Mouse (Mus musculus): ENCODE measurements around the gene Lalba. TPM values are rescaled to one million over a fixed set of nuclear protein-coding genes. Genes with fewer than 3 reads are reported as not detected.
A peak's percentile ranks its signal among the peaks of the same experiment; 100 is the strongest.
"Not testable (repeated sequence)": the region's sequence is repeated elsewhere in the genome, so short reads cannot be mapped to it uniquely, and the experiment has no call there.

Gene Lalba
- polyA plus RNA-seq (2012; ENCODE audit: insufficient read depth, insufficient read length, missing spikeins): not detected in 2 replicates

DNA sequence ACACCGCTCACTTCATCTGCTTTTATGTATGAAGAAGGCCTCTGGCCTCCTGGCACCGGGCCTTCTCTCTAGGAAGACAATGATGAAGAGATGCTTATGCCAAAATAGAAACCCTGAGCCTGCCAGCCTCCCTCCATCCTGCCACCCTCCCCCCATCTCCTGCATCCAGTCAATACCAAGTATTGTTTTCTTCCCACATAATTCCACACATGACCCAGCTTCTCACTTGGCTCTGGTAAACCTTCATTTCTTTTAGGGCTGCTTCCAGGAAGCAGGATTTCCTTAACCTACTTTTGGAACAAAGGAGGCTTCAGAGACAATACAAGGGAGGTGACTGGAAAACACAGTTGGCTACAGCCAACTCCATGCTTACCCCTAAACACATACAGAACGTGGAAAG, at the start of gene Lalba:
Gene Lalba (minus strand): TSS at position 21 of the 400 bp plus-strand sequence.
- Histone ChIP-seq H3K27ac (replicated peaks; ENCODE audit: low read depth, low read length) (peak within 1 kb of the TSS; percentile 98), H3K4me3 (ENCODE audit: insufficient read depth, low read depth, low read length) (no peak within 1 kb of the TSS)

DNA sequence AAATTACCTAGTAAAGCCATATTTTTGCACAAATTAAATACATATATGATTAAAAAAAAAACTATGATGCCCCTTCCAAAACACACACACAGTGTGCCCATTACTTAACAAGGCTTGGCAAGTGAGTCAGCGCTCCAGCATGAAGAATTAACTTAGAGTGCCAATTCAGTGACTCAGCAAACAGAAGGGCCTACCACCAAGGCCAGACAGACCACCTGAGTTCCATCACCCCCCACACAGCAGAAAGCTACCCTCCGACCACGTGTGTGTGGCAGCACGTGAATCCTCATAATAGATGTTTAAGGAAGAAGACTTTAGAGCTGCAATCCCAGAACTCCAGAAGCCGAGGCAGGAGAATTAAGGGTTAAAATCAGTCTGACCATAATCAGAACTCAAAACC, 49.8 kb upstream of the Lalba start:
- Histone ChIP-seq H3K4me3 (ENCODE audit: insufficient read depth, low read depth, low read length) (peak overlapping the region; percentile 95), H3K4me1 (ENCODE audit: control insufficient read depth, insufficient read depth, insufficient read length, low read length) (peaks cover 2% of the 10 kb centered on the region; the same call in 1 of the 2 replicates), H3K27ac (replicated peaks; ENCODE audit: low read depth, low read length) (peak overlapping the region; percentile 71)

More for the DNA sequence above, at the start of gene Lalba:
- peaks cover 10% of the 10 kb centered on the region; the same call in 1 of the 2 replicates for H3K4me1 ChIP-seq (ENCODE audit: control insufficient read depth, insufficient read depth, insufficient read length, low read length)

DNA sequence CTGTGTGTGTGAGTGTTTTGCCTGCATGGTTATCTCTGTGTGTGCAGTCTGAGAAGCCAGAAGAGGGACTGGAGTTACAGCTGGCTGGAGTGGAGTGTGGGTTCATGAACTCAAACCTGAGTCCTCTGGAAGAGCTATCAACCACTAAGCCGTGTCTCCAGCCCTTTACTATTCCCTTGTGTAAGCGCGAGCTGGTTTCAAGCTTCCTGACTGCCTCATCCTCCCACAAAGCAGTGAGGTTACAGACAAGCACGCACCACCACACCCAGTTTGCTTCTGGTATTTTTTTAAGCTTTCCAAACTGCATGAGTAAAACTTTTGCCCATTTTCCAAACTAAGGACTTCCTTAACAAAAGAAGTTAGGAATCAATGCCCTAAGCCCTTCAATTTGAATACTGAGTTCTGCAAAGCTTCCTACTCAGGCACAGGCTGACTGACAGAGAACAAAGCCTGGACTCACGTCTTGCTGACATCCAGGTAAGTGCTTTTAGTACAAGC, 45.6 kb upstream of the Lalba start:
- Histone ChIP-seq H3K4me3 (ENCODE audit: insufficient read depth, low read depth, low read length) (no peak overlapping the region), H3K27ac (replicated peaks; ENCODE audit: low read depth, low read length) (no peak overlapping the region), H3K4me1 (ENCODE audit: control insufficient read depth, insufficient read depth, insufficient read length, low read length) (peaks cover 2% of the 10 kb centered on the region; the same call in 1 of the 2 replicates)

DNA sequence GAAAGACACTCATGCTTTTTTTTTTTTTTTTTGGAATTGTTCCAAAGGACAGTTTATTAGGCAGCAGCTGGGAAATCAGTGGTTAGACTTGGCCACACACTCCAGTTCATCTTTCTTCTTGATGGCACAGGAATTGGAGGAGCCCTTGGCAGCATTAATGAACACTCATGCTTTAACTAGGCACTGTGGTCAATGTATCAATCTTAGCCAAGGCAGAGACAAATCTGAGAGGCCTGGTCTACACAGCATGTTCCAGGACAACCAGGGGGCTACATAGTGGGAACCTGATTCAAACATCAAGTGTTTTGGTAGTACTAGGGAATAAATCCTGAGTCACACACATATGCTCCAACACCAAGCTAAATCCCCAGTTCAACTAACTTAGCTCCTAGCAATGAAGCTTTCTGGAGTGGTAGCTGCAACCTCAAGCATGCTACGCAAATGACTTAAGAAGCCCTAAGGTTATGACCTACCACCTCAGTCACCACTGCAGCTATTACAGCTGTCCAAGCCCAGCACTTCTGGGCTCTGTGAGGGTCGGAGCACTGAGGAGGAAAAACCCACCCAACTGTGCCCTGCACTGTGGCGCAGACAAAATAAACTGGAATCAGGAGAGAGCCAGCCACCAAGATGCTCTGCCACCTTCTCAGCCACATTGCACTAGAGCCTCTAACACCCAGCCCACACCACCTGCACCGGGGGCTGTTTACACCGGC, 44.7 kb upstream of the Lalba start:
- Histone ChIP-seq H3K4me1 (ENCODE audit: control insufficient read depth, insufficient read depth, insufficient read length, low read length) (peaks cover under 1% of the 10 kb centered on the region; the same call in 1 of the 2 replicates), H3K27ac (replicated peaks; ENCODE audit: low read depth, low read length) (no peak overlapping the region), H3K4me3 (ENCODE audit: insufficient read depth, low read depth, low read length) (no peak overlapping the region)

- no peaks in the 10 kb centered on the region; the same call in 1 of the 2 replicates for H3K4me1 ChIP-seq (ENCODE audit: control insufficient read depth, insufficient read depth, insufficient read length, low read length)
- no peak overlapping the region for H3K27ac ChIP-seq (replicated peaks; ENCODE audit: low read depth, low read length)
- no peak overlapping the region for H3K4me3 ChIP-seq (ENCODE audit: insufficient read depth, low read depth, low read length)
Measured at GRCm38 (mm10) chr15:98526057-98526456, 43.5 kb upstream of the Lalba start.

DNA sequence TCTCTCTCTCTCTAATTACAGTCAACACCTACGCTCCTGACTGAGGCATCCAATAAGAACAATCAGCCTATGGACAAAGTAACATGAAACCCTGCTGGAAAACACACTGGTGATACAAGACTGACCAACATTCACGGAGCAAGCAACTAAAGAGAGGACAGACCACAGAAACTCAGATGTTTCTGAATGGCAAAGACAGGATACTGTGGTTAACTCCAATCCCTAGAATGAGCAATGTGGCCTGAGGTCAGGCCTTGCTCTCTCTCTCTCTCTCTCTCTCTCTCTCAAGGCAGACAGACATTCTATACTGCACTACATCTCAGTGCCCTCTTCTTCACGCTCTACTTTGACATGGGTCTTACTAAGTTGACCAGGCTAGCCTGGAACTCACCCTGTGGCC, 38.7 kb upstream of the Lalba start:
- Histone ChIP-seq H3K27ac (replicated peaks; ENCODE audit: low read depth, low read length) (no peak overlapping the region), H3K4me1 (ENCODE audit: control insufficient read depth, insufficient read depth, insufficient read length, low read length) (no peaks in the 10 kb centered on the region), H3K4me3 (ENCODE audit: insufficient read depth, low read depth, low read length) (no peak overlapping the region)

- Histone ChIP-seq H3K4me1 (ENCODE audit: control insufficient read depth, insufficient read depth, insufficient read length, low read length) (peaks cover 3% of the 10 kb centered on the region), H3K27ac (replicated peaks; ENCODE audit: low read depth, low read length) (no peak overlapping the region), H3K4me3 (ENCODE audit: insufficient read depth, low read depth, low read length) (no peak overlapping the region)
Measured at GRCm38 (mm10) chr15:98517380-98518355, 35.1 kb upstream of the Lalba start.

- not testable (repeated sequence) for H3K4me1 ChIP-seq (ENCODE audit: control insufficient read depth, insufficient read depth, insufficient read length, low read length); H3K27ac ChIP-seq (replicated peaks; ENCODE audit: low read depth, low read length); H3K4me3 ChIP-seq (ENCODE audit: insufficient read depth, low read depth, low read length)
Measured at GRCm38 (mm10) chr15:98514845-98515244, 32.3 kb upstream of the Lalba start.

GRCm38 (mm10) chr15:98514146-98514545, 31.6 kb upstream of the Lalba start:
- Histone ChIP-seq H3K27ac (replicated peaks; ENCODE audit: low read depth, low read length) (no peak overlapping the region), H3K4me1 (ENCODE audit: control insufficient read depth, insufficient read depth, insufficient read length, low read length) (peaks cover 6% of the 10 kb centered on the region), H3K4me3 (ENCODE audit: insufficient read depth, low read depth, low read length) (no peak overlapping the region)

DNA sequence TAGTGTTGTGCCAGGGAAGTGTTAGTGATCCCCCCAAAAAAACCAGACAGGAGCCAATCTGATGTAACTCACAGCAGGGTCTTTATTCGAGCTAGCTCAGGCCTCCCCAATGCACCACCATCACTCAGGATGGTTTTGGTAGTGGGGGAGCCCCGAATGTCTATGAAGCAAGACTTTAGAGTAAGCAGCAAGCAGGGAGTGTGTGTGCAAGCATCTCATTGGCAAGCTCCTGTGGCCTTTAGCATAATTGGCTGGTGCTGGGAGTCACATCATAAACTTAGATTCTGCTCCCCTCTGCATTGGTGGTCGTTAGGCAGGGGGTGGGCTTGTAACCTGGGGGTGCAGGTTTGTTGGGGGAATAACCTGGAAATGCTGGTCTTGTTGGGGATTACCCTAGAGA, 31.2 kb upstream of the Lalba start:
- H3K4me3 ChIP-seq (ENCODE audit: insufficient read depth, low read depth, low read length); H3K4me1 ChIP-seq (ENCODE audit: control insufficient read depth, insufficient read depth, insufficient read length, low read length); H3K27ac ChIP-seq (replicated peaks; ENCODE audit: low read depth, low read length): not testable (repeated sequence)

- Histone ChIP-seq H3K4me3 (ENCODE audit: insufficient read depth, low read depth, low read length) (no peak overlapping the region), H3K27ac (replicated peaks; ENCODE audit: low read depth, low read length) (peak overlapping the region; percentile 54), H3K4me1 (ENCODE audit: control insufficient read depth, insufficient read depth, insufficient read length, low read length) (peaks cover 6% of the 10 kb centered on the region)
Measured at GRCm38 (mm10) chr15:98512799-98513321, 30.3 kb upstream of the Lalba start.

- no peak overlapping the region for H3K4me3 ChIP-seq (ENCODE audit: insufficient read depth, low read depth, low read length)
- peak overlapping the region; percentile 31 for H3K27ac ChIP-seq (replicated peaks; ENCODE audit: low read depth, low read length)
Measured at GRCm38 (mm10) chr15:98512232-98512631, 29.7 kb upstream of the Lalba start.

GRCm38 (mm10) chr15:98511386-98511928, 28.9 kb upstream of the Lalba start:
- Histone ChIP-seq H3K4me1 (ENCODE audit: control insufficient read depth, insufficient read depth, insufficient read length, low read length) (peaks cover 6% of the 10 kb centered on the region), H3K27ac (replicated peaks; ENCODE audit: low read depth, low read length) (peak overlapping the region; percentile 33), H3K4me3 (ENCODE audit: insufficient read depth, low read depth, low read length) (no peak overlapping the region)

More at GRCm38 (mm10) chr15:98512232-98512631, 29.7 kb upstream of the Lalba start:
- H3K4me1 ChIP-seq (ENCODE audit: control insufficient read depth, insufficient read depth, insufficient read length, low read length): peaks cover 6% of the 10 kb centered on the region

- Histone ChIP-seq H3K4me1 (ENCODE audit: control insufficient read depth, insufficient read depth, insufficient read length, low read length) (peaks cover 10% of the 10 kb centered on the region), H3K27ac (replicated peaks; ENCODE audit: low read depth, low read length) (peak overlapping the region; percentile 33), H3K4me3 (ENCODE audit: insufficient read depth, low read depth, low read length) (peak overlapping the region; percentile 38)
Measured at GRCm38 (mm10) chr15:98510438-98511385, 28.2 kb upstream of the Lalba start.
